Mouse (Mus musculus): Measurements from ENCODE around the gene Usp7. TPM values are rescaled to one million over a fixed set of nuclear protein-coding genes. Genes with fewer than 3 reads are reported as not detected.
"Not testable (repeated sequence)": the region's sequence is repeated elsewhere in the genome, so short reads cannot be mapped to it uniquely, and the experiment has no call there.

Gene Usp7
- polyA plus RNA-seq, 1 experiment from 2014 or later: 44.7 TPM

GRCm38 (mm10) chr16:8737341-8737665 is 54.8 kb downstream of the Usp7 start:
- peak overlapping the region; percentile 96 for H3K4me3 ChIP-seq (replicated peaks; ENCODE audit: low read length)
- no peak overlapping the region for H3K27ac ChIP-seq
- H3K4me1 ChIP-seq (replicated peaks; ENCODE audit: control insufficient read depth, insufficient read depth, low read length): peaks cover 33% of the 10 kb centered on the region
- H3K9ac ChIP-seq: peak overlapping the region; percentile 97
- peak overlapping the region; percentile 89 for H3K4me2 ChIP-seq (replicated peaks)
- ATAC-seq (ENCODE audit: low FRiP score): no peak
- no peak for DNase-seq (ENCODE audit: low spot score)
- no peaks in the 10 kb centered on the region for H3K36me3 ChIP-seq (replicated peaks; ENCODE audit: control insufficient read depth, insufficient read depth)
- H3K9me3 ChIP-seq (ENCODE audit: control insufficient read depth, low read length): no peaks in the 10 kb centered on the region
- under 1% methylated on average over 11 of the region's 11 CpGs for WGBS
- H3K27me3 ChIP-seq (ENCODE audit: control insufficient read depth, insufficient read depth, low read length): no peaks in the 10 kb centered on the region

GRCm38 (mm10) chr16:8736757-8737156 is 55.4 kb downstream of the Usp7 start:
- Histone ChIP-seq H3K27ac (no peak overlapping the region), H3K4me1 (replicated peaks; ENCODE audit: control insufficient read depth, insufficient read depth, low read length) (peaks cover 33% of the 10 kb centered on the region), H3K9me3 (ENCODE audit: control insufficient read depth, low read length) (no peaks in the 10 kb centered on the region), H3K4me3 (replicated peaks; ENCODE audit: low read length) (peak overlapping the region; percentile 96), H3K27me3 (ENCODE audit: control insufficient read depth, insufficient read depth, low read length) (no peaks in the 10 kb centered on the region), H3K36me3 (replicated peaks; ENCODE audit: control insufficient read depth, insufficient read depth) (no peaks in the 10 kb centered on the region), H3K9ac (peak overlapping the region; percentile 97), H3K4me2 (replicated peaks) (peak overlapping the region; percentile 89)
- 2% methylated on average over 7 of the region's 7 CpGs for WGBS
- DNase-seq (ENCODE audit: low spot score): no peak
- ATAC-seq (ENCODE audit: low FRiP score): no peak

- peak overlapping the region; percentile 97 for H3K9ac ChIP-seq
- ATAC-seq (ENCODE audit: low FRiP score) (no peak), DNase-seq (ENCODE audit: low spot score) (no peak)
- 24% methylated on average over 8 of the region's 8 CpGs for WGBS
- H3K27ac ChIP-seq: no peak overlapping the region
- peak overlapping the region; percentile 89 for H3K4me2 ChIP-seq (replicated peaks)
- no peaks in the 10 kb centered on the region for H3K9me3 ChIP-seq (ENCODE audit: control insufficient read depth, low read length)
- peak overlapping the region; percentile 96 for H3K4me3 ChIP-seq (replicated peaks; ENCODE audit: low read length)
- no peaks in the 10 kb centered on the region for H3K36me3 ChIP-seq (replicated peaks; ENCODE audit: control insufficient read depth, insufficient read depth)
- H3K27me3 ChIP-seq (ENCODE audit: control insufficient read depth, insufficient read depth, low read length): no peaks in the 10 kb centered on the region
- H3K4me1 ChIP-seq (replicated peaks; ENCODE audit: control insufficient read depth, insufficient read depth, low read length): peaks cover 33% of the 10 kb centered on the region
Measured at GRCm38 (mm10) chr16:8736032-8736431, 56.1 kb downstream of the Usp7 start.

- no peak overlapping the region for H3K9ac ChIP-seq
- no peak overlapping the region for H3K4me3 ChIP-seq (replicated peaks; ENCODE audit: low read length)
- WGBS: 83% methylated on average over 4 of the region's 4 CpGs
- H3K4me2 ChIP-seq (replicated peaks): peak overlapping the region; percentile 89; the same call in 1 of the 2 replicates
- no peak for DNase-seq (ENCODE audit: low spot score)
- ATAC-seq (ENCODE audit: low FRiP score): no peak
- H3K36me3 ChIP-seq (replicated peaks; ENCODE audit: control insufficient read depth, insufficient read depth): no peaks in the 10 kb centered on the region
- no peak overlapping the region for H3K27ac ChIP-seq
- no peaks in the 10 kb centered on the region for H3K27me3 ChIP-seq (ENCODE audit: control insufficient read depth, insufficient read depth, low read length)
- no peaks in the 10 kb centered on the region for H3K9me3 ChIP-seq (ENCODE audit: control insufficient read depth, low read length)
- peaks cover 42% of the 10 kb centered on the region for H3K4me1 ChIP-seq (replicated peaks; ENCODE audit: control insufficient read depth, insufficient read depth, low read length)
Measured at GRCm38 (mm10) chr16:8734693-8735092, 57.4 kb downstream of the Usp7 start.

- Histone ChIP-seq H3K4me1 (replicated peaks; ENCODE audit: control insufficient read depth, insufficient read depth, low read length) (peaks cover 49% of the 10 kb centered on the region), H3K9ac (no peak overlapping the region), H3K27ac (no peak overlapping the region), H3K4me2 (replicated peaks) (no peak overlapping the region), H3K4me3 (replicated peaks; ENCODE audit: low read length) (no peak overlapping the region), H3K27me3 (ENCODE audit: control insufficient read depth, insufficient read depth, low read length) (no peaks in the 10 kb centered on the region), H3K36me3 (replicated peaks; ENCODE audit: control insufficient read depth, insufficient read depth) (no peaks in the 10 kb centered on the region), H3K9me3 (ENCODE audit: control insufficient read depth, low read length) (no peaks in the 10 kb centered on the region)
- no peak for DNase-seq (ENCODE audit: low spot score)
- WGBS: 96% methylated on average over 4 of the region's 4 CpGs
- no peak for ATAC-seq (ENCODE audit: low FRiP score)
Measured at GRCm38 (mm10) chr16:8733624-8734023, 58.5 kb downstream of the Usp7 start.

- not testable (repeated sequence) for H3K9ac ChIP-seq; DNase-seq (ENCODE audit: low spot score); H3K36me3 ChIP-seq (replicated peaks; ENCODE audit: control insufficient read depth, insufficient read depth); H3K27me3 ChIP-seq (ENCODE audit: control insufficient read depth, insufficient read depth, low read length); H3K4me3 ChIP-seq (replicated peaks; ENCODE audit: low read length); H3K27ac ChIP-seq; H3K4me2 ChIP-seq (replicated peaks); ATAC-seq (ENCODE audit: low FRiP score); H3K9me3 ChIP-seq (ENCODE audit: control insufficient read depth, low read length)
- 93% methylated on average over 3 of the region's 4 CpGs for WGBS
- H3K4me1 ChIP-seq (replicated peaks; ENCODE audit: control insufficient read depth, insufficient read depth, low read length): peaks cover 54% of the 10 kb centered on the region
Measured at GRCm38 (mm10) chr16:8732450-8732849, 59.7 kb downstream of the Usp7 start.

- no peak overlapping the region for H3K27ac ChIP-seq
- 90% methylated on average over 7 of the region's 7 CpGs for WGBS
- no peaks in the 10 kb centered on the region for H3K9me3 ChIP-seq (ENCODE audit: control insufficient read depth, low read length)
- H3K9ac ChIP-seq: no peak overlapping the region
- ATAC-seq (ENCODE audit: low FRiP score) (no peak), DNase-seq (ENCODE audit: low spot score) (no peak)
- H3K4me1 ChIP-seq (replicated peaks; ENCODE audit: control insufficient read depth, insufficient read depth, low read length): peaks cover 48% of the 10 kb centered on the region
- no peaks in the 10 kb centered on the region for H3K27me3 ChIP-seq (ENCODE audit: control insufficient read depth, insufficient read depth, low read length)
- no peaks in the 10 kb centered on the region for H3K36me3 ChIP-seq (replicated peaks; ENCODE audit: control insufficient read depth, insufficient read depth)
- H3K4me2 ChIP-seq (replicated peaks): no peak overlapping the region
- no peak overlapping the region for H3K4me3 ChIP-seq (replicated peaks; ENCODE audit: low read length)
Measured at GRCm38 (mm10) chr16:8731630-8732029, 60.5 kb downstream of the Usp7 start.

- Histone ChIP-seq H3K9ac (no peak overlapping the region), H3K36me3 (replicated peaks; ENCODE audit: control insufficient read depth, insufficient read depth) (no peaks in the 10 kb centered on the region), H3K27ac (no peak overlapping the region), H3K4me1 (replicated peaks; ENCODE audit: control insufficient read depth, insufficient read depth, low read length) (peaks cover 21% of the 10 kb centered on the region; the same call in 1 of the 2 replicates), H3K9me3 (ENCODE audit: control insufficient read depth, low read length) (no peaks in the 10 kb centered on the region), H3K4me2 (replicated peaks) (no peak overlapping the region), H3K27me3 (ENCODE audit: control insufficient read depth, insufficient read depth, low read length) (no peaks in the 10 kb centered on the region), H3K4me3 (replicated peaks; ENCODE audit: low read length) (no peak overlapping the region)
- DNase-seq (ENCODE audit: low spot score) (no peak), ATAC-seq (ENCODE audit: low FRiP score) (no peak)
- WGBS: 83% methylated on average over 5 of the region's 5 CpGs
Measured at GRCm38 (mm10) chr16:8728111-8728748, 63.9 kb downstream of the Usp7 start.

GRCm38 (mm10) chr16:8725807-8726206 is 66.3 kb downstream of the Usp7 start:
- no peaks in the 10 kb centered on the region for H3K27me3 ChIP-seq (ENCODE audit: control insufficient read depth, insufficient read depth, low read length)
- no peaks in the 10 kb centered on the region for H3K9me3 ChIP-seq (ENCODE audit: control insufficient read depth, low read length)
- ATAC-seq (ENCODE audit: low FRiP score): no peak
- no peaks in the 10 kb centered on the region for H3K36me3 ChIP-seq (replicated peaks; ENCODE audit: control insufficient read depth, insufficient read depth)
- H3K4me1 ChIP-seq (replicated peaks; ENCODE audit: control insufficient read depth, insufficient read depth, low read length): peaks cover 21% of the 10 kb centered on the region; the same call in 1 of the 2 replicates
- H3K4me2 ChIP-seq (replicated peaks): no peak overlapping the region
- H3K27ac ChIP-seq: no peak overlapping the region
- no peak for DNase-seq (ENCODE audit: low spot score)
- no peak overlapping the region for H3K9ac ChIP-seq
- WGBS: 94% methylated on average over 2 of the region's 2 CpGs
- H3K4me3 ChIP-seq (replicated peaks; ENCODE audit: low read length): no peak overlapping the region

- Histone ChIP-seq H3K36me3 (replicated peaks; ENCODE audit: control insufficient read depth, insufficient read depth) (no peaks in the 10 kb centered on the region), H3K4me1 (replicated peaks; ENCODE audit: control insufficient read depth, insufficient read depth, low read length) (peaks cover 9% of the 10 kb centered on the region; the same call in 1 of the 2 replicates), H3K27ac (no peak overlapping the region), H3K4me3 (replicated peaks; ENCODE audit: low read length) (no peak overlapping the region), H3K9ac (no peak overlapping the region), H3K4me2 (replicated peaks) (no peak overlapping the region), H3K9me3 (ENCODE audit: control insufficient read depth, low read length) (no peaks in the 10 kb centered on the region), H3K27me3 (ENCODE audit: control insufficient read depth, insufficient read depth, low read length) (no peaks in the 10 kb centered on the region)
- DNase-seq (ENCODE audit: low spot score): no peak
- WGBS: 85% methylated on average over 3 of the region's 3 CpGs
- no peak for ATAC-seq (ENCODE audit: low FRiP score)
Measured at GRCm38 (mm10) chr16:8724031-8724430, 68.1 kb downstream of the Usp7 start.

Data from hindbrain, embryonic 14.5 days (tissue).